In the genomic region with DNA sequence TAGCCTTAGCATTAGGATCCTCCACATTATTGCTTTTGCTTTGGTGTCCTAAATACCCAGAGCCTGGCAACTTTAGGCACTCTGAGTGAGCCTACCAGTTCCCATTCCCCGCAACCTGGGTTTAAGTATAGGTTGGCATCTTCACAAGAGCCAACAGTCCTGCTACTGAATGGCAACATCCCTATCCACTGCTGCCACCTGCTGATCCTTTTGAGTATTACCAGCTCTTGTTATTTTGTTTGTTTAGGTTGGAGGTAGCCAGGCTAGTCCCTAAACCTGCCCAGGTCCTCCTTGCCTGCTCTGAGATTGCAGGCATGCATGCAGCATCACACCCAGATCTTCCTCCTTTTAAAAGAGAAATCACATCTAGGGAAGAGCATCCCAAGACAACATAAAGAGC, we compare ENCODE assay signal across 8 mouse cellular contexts. TPM values are rescaled to one million over a fixed set of nuclear protein-coding genes. Genes with fewer than 3 reads are reported as not detected.
DNase-seq lines count a peak whose midpoint lies in the region; ATAC-seq lines count a peak whose summit lies in the region.

No protein-coding gene starts in this region.

- peak; percentile 70 for DNase-seq in ZHBTc4 (ENCODE audit: low read depth, low spot score)
- peak; percentile 74 for DNase-seq in kidney, adult 11 months
- peak; percentile 47 to 96 for DNase-seq in left cerebral cortex, adult 9 months (ENCODE audit: low spot score in 2 of 2)
- peak; percentile 58 for DNase-seq in right cerebral cortex, postnatal 14 days
- DNase-seq in urinary bladder, postnatal 36 days (ENCODE audit: low spot score in 2 of 2), result peak; percentile 68 to 74

- peak; percentile 64 for ATAC-seq in common myeloid progenitor, adult 5-6 weeks (replicated peaks; ENCODE audit: low read depth, poor library complexity, severe bottlenecking)
- ATAC-seq in granulocyte monocyte progenitor cell, adult 5-6 weeks (replicated peaks; ENCODE audit: poor library complexity, severe bottlenecking), result peak; percentile 42
- peak; percentile 71 for ATAC-seq in megakaryocyte progenitor cell, adult 5-6 weeks (replicated peaks; ENCODE audit: poor library complexity)

RNA-seq across cellular contexts. Expression of a gene that starts 7.3 kb away (rescaled TPM):
- total RNA-seq in common myeloid progenitor, adult 5-6 weeks (2017), result 1.1 TPM in 1 of 2 replicates, not detected in the other
- total RNA-seq in granulocyte monocyte progenitor cell, adult 5-6 weeks (2014; fragmentation: Nextera tagmentation), result 0.45 TPM in 1 of 2 replicates, not detected in the other
- total RNA-seq in granulocyte monocyte progenitor cell, adult 5-6 weeks (2017), result 1.4 and 1.8 TPM in 2 replicates
- total RNA-seq in megakaryocyte progenitor cell, adult 5-6 weeks (2015), result 1.8 and 2.0 TPM in 2 replicates
- 1.3 and 1.4 TPM in 2 replicates for total RNA-seq in megakaryocyte progenitor cell, adult 5-6 weeks (2017)

RNA-seq across cellular contexts. Expression of a gene that starts 7.4 kb away (rescaled TPM):
- 0.82 and 2.5 TPM in 2 replicates for total RNA-seq in common myeloid progenitor, adult 5-6 weeks (2017)
- total RNA-seq in granulocyte monocyte progenitor cell, adult 5-6 weeks (2014; fragmentation: Nextera tagmentation), result 1.7 and 6.8 TPM in 2 replicates
- 2.5 and 2.9 TPM in 2 replicates for total RNA-seq in granulocyte monocyte progenitor cell, adult 5-6 weeks (2017)
- 4.8 and 7.1 TPM in 2 replicates for total RNA-seq in megakaryocyte progenitor cell, adult 5-6 weeks (2015)
- total RNA-seq in megakaryocyte progenitor cell, adult 5-6 weeks (2017), result 1.7 and 2.4 TPM in 2 replicates

RNA-seq across cellular contexts. Expression of a gene that starts 15.9 kb away (rescaled TPM):
- not detected in 2 replicates for total RNA-seq in common myeloid progenitor, adult 5-6 weeks (2017)
- total RNA-seq in granulocyte monocyte progenitor cell, adult 5-6 weeks (2014; fragmentation: Nextera tagmentation), result not detected in 2 replicates
- total RNA-seq in granulocyte monocyte progenitor cell, adult 5-6 weeks (2017), result not detected in 2 replicates
- total RNA-seq in megakaryocyte progenitor cell, adult 5-6 weeks (2015), result not detected in 2 replicates
- not detected in 2 replicates for total RNA-seq in megakaryocyte progenitor cell, adult 5-6 weeks (2017)

RNA-seq across cellular contexts. Expression of a gene that starts 24.1 kb away (rescaled TPM):
- total RNA-seq in common myeloid progenitor, adult 5-6 weeks (2017), result not detected in 2 replicates
- total RNA-seq in granulocyte monocyte progenitor cell, adult 5-6 weeks (2014; fragmentation: Nextera tagmentation), result not detected in 2 replicates
- total RNA-seq in granulocyte monocyte progenitor cell, adult 5-6 weeks (2017), result not detected in 2 replicates
- not detected in 2 replicates for total RNA-seq in megakaryocyte progenitor cell, adult 5-6 weeks (2015)
- total RNA-seq in megakaryocyte progenitor cell, adult 5-6 weeks (2017), result not detected in 2 replicates

RNA-seq across cellular contexts. Expression of a gene that starts 25.4 kb away (rescaled TPM):
- total RNA-seq in common myeloid progenitor, adult 5-6 weeks (2017), result 49.7 and 62.1 TPM in 2 replicates
- 1.2 and 6.1 TPM in 2 replicates for total RNA-seq in granulocyte monocyte progenitor cell, adult 5-6 weeks (2014; fragmentation: Nextera tagmentation)
- total RNA-seq in granulocyte monocyte progenitor cell, adult 5-6 weeks (2017), result 8.2 and 10.0 TPM in 2 replicates
- 9.2 and 14.6 TPM in 2 replicates for total RNA-seq in megakaryocyte progenitor cell, adult 5-6 weeks (2015)
- total RNA-seq in megakaryocyte progenitor cell, adult 5-6 weeks (2017), result 20.7 and 22.2 TPM in 2 replicates

Comparison
In these comparisons a context has a peak if more than half of its experiments do, and no peak if none do; other contexts are left out.
1. Peak in every context shown above with its lines: DNase-seq and ATAC-seq.